Mouse (Mus musculus) lung, postnatal 14 days (tissue): ENCODE measurements at regions not wholly inside any gene's neighbourhood (a gene's known extent, or its start where the extent isn't known, plus 50 kb on each side); places are given as distances from the start of the nearest gene placed in this dataset.

Experiments used
- DNase-seq: peaks from one replicate; pipeline ENCODE4 v3.0.0; 2021

- no peak for DNase-seq
Observed at GRCm38 (mm10) chr19:26484322-26484721, 120.5 kb upstream of the Smarca2 start.

DNA sequence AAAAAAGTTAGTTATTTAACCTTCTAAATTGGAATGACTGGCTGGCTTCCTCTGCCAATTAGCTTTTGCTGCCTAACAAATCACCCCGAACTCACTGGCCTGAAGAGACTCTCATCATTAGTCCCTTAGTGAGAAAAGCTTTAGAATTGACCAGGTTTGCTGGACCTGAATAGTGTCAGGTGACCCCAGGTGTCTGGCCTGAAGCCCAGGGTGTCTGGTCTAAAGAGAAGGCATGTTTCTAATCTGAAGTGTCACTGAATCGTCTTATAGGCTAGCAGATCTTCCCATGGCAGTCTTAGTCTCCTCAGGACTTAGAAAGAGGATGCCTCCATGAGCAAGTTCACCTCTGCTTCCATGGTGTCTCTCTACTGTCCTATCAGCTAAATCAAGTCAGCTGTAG, 112.0 kb upstream of the Smarca2 start:
- no peak for DNase-seq

DNA sequence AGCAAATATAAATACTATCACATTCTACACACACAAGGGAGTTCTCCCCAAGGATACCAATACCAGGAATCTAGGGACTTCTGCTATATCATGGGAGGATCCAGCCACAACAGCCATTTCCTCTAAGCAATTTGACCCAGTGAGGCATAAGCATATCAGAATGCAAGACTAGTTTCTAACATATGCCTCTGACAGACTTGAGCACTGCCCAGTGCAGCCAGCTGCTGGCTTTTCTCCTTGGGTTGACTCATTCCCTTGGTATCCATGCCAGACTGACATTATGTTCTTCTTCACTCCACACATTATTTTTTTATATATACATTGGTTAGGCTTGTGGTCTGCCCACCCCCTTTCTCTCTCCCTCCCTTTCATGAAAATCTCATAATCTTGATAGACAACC, 103.8 kb upstream of the Smarca2 start:
- DNase-seq, result no peak

DNA sequence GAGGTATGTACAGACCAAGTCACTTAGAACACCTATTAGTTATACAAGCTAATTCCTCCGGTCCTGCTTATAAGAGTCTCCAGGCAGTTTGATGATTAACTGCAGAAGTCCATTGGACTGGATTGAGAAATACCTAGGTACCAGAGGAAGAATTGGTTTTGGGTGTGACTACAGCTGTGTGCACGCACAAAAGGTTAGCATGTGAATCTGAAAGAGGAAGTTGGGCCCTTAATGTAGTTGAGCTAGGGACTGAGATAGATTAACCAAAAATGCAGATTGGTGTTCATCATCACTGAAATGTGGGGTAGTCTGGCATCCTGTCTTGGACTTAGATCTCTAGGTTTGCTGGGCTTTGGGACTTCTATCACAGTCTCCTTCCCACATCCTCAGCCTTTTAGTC, 100.8 kb upstream of the Smarca2 start:
- DNase-seq, result no peak

GRCm38 (mm10) chr19:26506802-26507201, 98.0 kb upstream of the Smarca2 start:
- no peak for DNase-seq

GRCm38 (mm10) chr19:26507986-26508385, 96.9 kb upstream of the Smarca2 start:
- DNase-seq, result no peak

- no peak for DNase-seq
Observed at GRCm38 (mm10) chr19:26508616-26509015, 96.2 kb upstream of the Smarca2 start.

GRCm38 (mm10) chr19:26509240-26509639, 95.6 kb upstream of the Smarca2 start:
- DNase-seq, result no peak

- no peak for DNase-seq
Observed at GRCm38 (mm10) chr19:26510185-26510584, 94.7 kb upstream of the Smarca2 start.

DNA sequence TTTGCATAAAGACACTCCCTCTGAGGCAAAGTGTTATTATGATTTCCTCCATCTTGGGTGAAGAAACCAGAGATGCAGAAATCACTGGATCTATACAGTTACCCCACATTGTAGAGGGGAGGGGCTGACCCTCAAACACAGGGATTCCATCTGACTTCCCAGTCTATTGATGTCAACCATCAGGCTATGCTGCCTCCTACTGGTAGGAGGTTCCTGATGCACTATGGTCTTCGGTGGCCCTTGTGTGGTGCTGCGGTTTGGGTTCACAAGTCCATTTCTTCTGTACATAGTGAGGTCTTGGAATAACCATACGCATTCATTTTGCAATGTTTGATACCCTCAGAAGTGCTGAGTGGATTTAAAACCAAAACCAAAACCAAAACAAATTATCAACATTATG, 94.0 kb upstream of the Smarca2 start:
- DNase-seq, result no peak

DNA sequence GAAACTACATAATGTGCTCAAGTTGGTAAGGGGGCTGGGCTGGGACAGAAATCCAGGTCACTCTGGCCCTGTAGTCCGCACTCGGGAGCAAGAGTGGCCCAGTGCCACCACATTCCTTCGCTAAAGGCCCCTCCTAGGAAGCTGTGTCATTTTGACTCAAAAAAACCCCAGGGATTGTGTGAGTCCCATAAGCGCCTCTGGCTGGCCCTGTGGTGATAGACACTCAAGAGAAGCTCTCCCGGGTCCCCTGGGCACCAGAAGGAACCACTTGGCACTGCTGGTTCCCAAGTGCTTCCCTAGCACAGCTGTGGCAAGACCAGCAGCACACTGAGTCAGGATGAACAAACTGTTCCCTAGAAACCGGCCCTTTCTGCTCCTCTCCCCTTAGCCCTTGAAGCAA, 93.1 kb upstream of the Smarca2 start:
- no peak for DNase-seq

DNA sequence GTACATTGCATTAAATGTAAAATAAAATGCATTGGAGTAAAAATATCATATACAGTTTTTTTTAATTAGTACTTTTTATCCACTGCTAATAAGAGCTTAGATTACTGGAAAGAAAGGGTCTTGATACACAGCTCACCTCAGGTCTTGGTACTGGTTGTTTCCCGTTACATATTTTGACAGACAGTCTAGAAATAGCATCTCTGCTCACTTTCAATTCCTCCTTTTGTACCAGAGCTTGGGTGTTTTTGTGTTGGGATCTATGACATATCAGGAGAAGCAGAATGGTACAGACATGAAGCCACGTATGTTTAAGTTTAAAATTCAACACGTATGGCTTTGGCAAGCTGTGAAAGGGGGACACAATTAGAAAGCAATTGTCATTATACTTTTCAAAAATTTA, 80.3 kb upstream of the Smarca2 start:
- no peak for DNase-seq

- no peak for DNase-seq
Observed at GRCm38 (mm10) chr19:26531390-26531789, 73.5 kb upstream of the Smarca2 start.

DNA sequence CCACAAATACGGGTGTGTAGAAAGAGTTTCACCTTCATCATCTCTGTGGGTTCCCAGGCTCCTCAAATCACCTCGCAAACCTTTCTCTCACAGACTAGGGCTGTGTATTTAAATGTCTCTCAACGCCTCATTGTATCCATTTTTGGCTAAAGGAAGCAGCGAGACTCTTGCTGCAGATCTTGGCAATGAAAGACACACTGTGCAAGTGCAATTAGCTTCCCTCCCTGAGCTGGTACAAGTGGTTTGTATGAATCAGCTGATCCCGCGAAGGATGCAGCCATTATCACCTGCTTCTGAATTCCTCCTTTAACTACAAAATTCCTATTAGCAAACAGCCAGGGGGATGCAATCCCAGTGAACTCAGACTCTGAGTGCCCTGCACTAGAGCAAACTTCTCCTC, 72.3 kb upstream of the Smarca2 start:
- no peak for DNase-seq

DNA sequence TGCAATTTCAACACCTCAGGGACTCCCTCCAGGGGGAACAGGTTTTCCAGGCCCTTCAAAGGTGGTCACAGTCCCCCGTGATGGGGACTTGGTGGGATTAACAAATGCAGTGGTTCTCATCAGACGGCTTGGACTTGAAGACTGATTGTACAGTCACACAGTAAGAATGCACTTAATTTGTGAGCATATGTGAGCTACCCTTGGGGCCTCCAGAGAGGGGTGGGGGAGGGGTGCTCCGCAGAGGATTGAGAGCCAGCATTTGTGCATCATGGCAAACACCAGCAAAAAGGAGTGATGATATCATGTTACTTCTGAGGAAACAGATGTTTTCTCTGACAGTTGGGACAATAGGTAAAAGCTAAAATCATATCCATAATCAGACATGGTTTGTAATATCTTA, 59.2 kb upstream of the Smarca2 start:
- no peak for DNase-seq

DNA sequence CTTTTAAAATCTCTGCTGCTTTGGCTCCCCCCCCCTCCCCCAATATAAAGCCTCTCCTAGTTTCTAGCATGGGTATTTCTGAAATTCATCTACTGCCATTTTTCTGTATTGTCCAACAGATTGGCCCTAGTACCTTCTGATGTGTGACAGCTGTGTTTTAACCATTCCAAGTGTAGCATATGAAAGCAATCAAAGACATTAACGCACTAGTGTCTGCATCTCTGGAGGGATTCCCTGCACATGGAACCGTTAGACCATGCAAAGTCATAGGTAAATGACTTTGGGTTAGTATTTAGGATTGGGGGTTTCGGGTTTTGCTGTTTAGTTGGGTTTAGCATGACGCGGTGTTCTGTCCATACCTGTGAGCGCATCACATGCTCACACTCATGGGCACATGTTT, 57.3 kb upstream of the Smarca2 start:
- DNase-seq, result no peak

DNA sequence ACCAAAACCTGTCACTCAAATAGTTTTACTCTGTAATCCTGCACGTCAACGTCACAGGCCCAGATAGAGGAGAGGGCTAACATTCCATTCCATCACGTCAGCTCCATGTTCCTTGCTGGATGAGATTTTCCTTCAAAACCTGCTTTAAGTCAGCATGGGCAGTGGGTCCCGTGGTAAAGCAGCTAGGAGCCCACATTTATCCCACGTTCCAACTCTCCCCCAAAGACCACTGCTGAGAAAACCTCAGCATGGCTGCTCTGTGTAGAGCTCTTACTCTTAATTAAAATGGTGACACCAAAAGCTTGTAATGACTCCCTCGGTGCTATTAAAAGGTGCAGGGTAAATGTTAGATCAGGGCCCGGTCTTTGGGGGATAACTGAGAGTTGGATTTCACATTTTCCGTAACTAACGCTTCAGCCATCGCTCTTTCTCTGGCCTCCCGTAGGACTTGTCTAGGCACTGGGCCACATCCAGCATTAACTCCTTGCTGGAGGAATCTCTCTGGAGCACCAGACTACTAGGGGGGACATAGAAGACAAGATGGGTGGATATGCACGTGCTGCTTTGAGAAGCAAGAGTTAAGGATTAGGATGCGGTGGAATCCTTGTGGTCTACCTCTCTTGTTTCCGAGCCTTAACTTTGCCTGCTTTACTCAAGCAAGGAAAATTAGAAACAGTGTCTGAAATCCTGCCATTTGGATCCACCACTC, 56.1 kb upstream of the Smarca2 start:
- DNase-seq, result no peak

GRCm38 (mm10) chr19:26550299-26550698, 54.6 kb upstream of the Smarca2 start:
- no peak for DNase-seq
